Mouse (Mus musculus) liver, postnatal 0 days (tissue): ENCODE results near the gene Samd8. TPM values are rescaled to one million over a fixed set of nuclear protein-coding genes. Genes with fewer than 3 reads are reported as not detected.

Experiments used
- ATAC-seq: fragments of 200-750 bp; cut with Nextera tagmentation; 2 replicates; pipeline ENCODE4 v1.8.0; 2017; ENCODE audit warnings: mild to moderate bottlenecking, moderate library complexity
- DNase-seq: peaks from one replicate; pipeline ENCODE4 v3.0.0-alpha.2; 2016
- H3K27ac ChIP-seq: fragments of 300-500 bp; sonication (generic); 2 replicates; pipeline ENCODE4 v1.5.1; 2014; ENCODE audit warnings: antibody characterized with exemption, moderate library complexity, mild to moderate bottlenecking, low read depth
- H3K27me3 ChIP-seq: fragments of 300-500 bp; sonication (generic); 2 replicates; pipeline ENCODE4 v1.6.1; 2014; ENCODE audit warnings: low read length, control low read depth, mixed read lengths; ENCODE audit not compliant: insufficient read depth
- H3K36me3 ChIP-seq: fragments of 300-500 bp; sonication (generic); replicated peaks from 2 replicates; pipeline ENCODE4 v1.6.1; 2014; ENCODE audit warnings: mild to moderate bottlenecking, control low read depth, low read length, moderate library complexity, mixed read lengths; ENCODE audit not compliant: insufficient read depth
- H3K4me1 ChIP-seq: fragments of 300-500 bp; sonication (generic); 2 replicates; pipeline ENCODE4 v1.6.1; 2014; ENCODE audit warnings: antibody characterized with exemption, mild to moderate bottlenecking, control low read depth; ENCODE audit not compliant: insufficient read depth
- H3K4me2 ChIP-seq: fragments of 300-500 bp; sonication (generic); 2 replicates; pipeline ENCODE4 v1.6.1; 2014; ENCODE audit warnings: low read depth, mild to moderate bottlenecking, low read length, moderate library complexity, mixed read lengths
- H3K4me3 ChIP-seq: fragments of 300-500 bp; sonication (generic); 2 replicates; pipeline ENCODE4 v1.5.1; 2014; ENCODE audit warnings: low read depth, low read length
- H3K9ac ChIP-seq: fragments of 300-500 bp; sonication (generic); replicated peaks from 2 replicates; pipeline ENCODE4 v1.6.1; 2014; ENCODE audit warnings: mild to moderate bottlenecking, moderate library complexity
- H3K9me3 ChIP-seq: fragments of 300-500 bp; sonication (generic); 2 replicates; pipeline ENCODE4 v1.6.1; 2016; ENCODE audit warnings: mild to moderate bottlenecking, control low read depth, low read length, mixed read lengths
- CTCF ChIP-seq: sonication (generic); IDR thresholded peaks from 2 replicates; pipeline ENCODE4 v1.5.1; 2016; ENCODE audit warnings: antibody characterized with exemption, low read depth
- EP300 ChIP-seq: IDR thresholded peaks from 2 replicates; pipeline ENCODE4 v1.6.1; 2016; ENCODE audit warnings: antibody characterized with exemption, low read depth, mild to moderate bottlenecking
- WGBS: fragments of 180-500 bp; shearing (Covaris S2); extraction: QIAGEN DNeasy Blood & Tissue Kit; methylation state at CpG from one replicate; pipeline ENCODE4 v1.1.7; 2014; ENCODE audit not compliant: insufficient replicate concordance; 5-methylcytosine and 5-hydroxymethylcytosine counted together
- polyA plus RNA-seq: library from polyadenylated mRNA; unstranded; fragments of >200 nt; fragmentation: Nextera tagmentation; extraction: Ambion mirVana; gene quantifications from 2 replicates; pipeline ENCODE4 v1.2.1, GENCODE M21; 2015

The Samd8 gene
- polyA plus RNA-seq, 1 experiment from 2014 or later = 4.1 TPM

- 81% methylated on average over 4 of the region's 4 CpGs for WGBS
- no peaks in the 10 kb centered on the region for H3K36me3 ChIP-seq
- H3K27ac ChIP-seq = no peak overlapping the region
- no peaks in the 10 kb centered on the region for H3K9me3 ChIP-seq
- DNase-seq (no peak), ATAC-seq (no peak)
- H3K4me2 ChIP-seq = no peak overlapping the region
- no peaks in the 10 kb centered on the region for H3K4me1 ChIP-seq
- no peaks in the 10 kb centered on the region for H3K27me3 ChIP-seq
- no peak overlapping the region for H3K9ac ChIP-seq
- no peak overlapping the region for H3K4me3 ChIP-seq
- no peak for TF ChIP-seq CTCF
- no peak for TF ChIP-seq EP300
Measured at GRCm38 (mm10) chr14:21742441-21742840, 7.9 kb upstream of the Samd8 start.

GRCm38 (mm10) chr14:21744169-21744568, 6.2 kb upstream of the Samd8 start:
- WGBS = 69% methylated on average over 1 of the region's 1 CpGs
- H3K27ac ChIP-seq = no peak overlapping the region
- TF ChIP-seq CTCF (no peak), EP300 (no peak)
- no peak overlapping the region for H3K4me2 ChIP-seq
- no peaks in the 10 kb centered on the region for H3K36me3 ChIP-seq
- H3K4me1 ChIP-seq = no peaks in the 10 kb centered on the region
- H3K9ac ChIP-seq = no peak overlapping the region
- DNase-seq (no peak), ATAC-seq (no peak)
- H3K9me3 ChIP-seq = no peaks in the 10 kb centered on the region
- H3K4me3 ChIP-seq = no peak overlapping the region
- no peaks in the 10 kb centered on the region for H3K27me3 ChIP-seq

GRCm38 (mm10) chr14:21745149-21745548, 5.2 kb upstream of the Samd8 start:
- no peak for DNase-seq
- Histone ChIP-seq H3K27ac (no peak overlapping the region), H3K27me3 (no peaks in the 10 kb centered on the region), H3K4me3 (no peak overlapping the region), H3K4me2 (no peak overlapping the region), H3K9me3 (no peaks in the 10 kb centered on the region), H3K36me3 (no peaks in the 10 kb centered on the region), H3K4me1 (no peaks in the 10 kb centered on the region), H3K9ac (no peak overlapping the region)
- WGBS = 52% methylated on average over 5 of the region's 5 CpGs
- peak; percentile 32; the same call in 1 of the 2 replicates for ATAC-seq
- TF ChIP-seq CTCF = no peak
- no peak for TF ChIP-seq EP300

- no peaks in the 10 kb centered on the region for H3K27me3 ChIP-seq
- 79% methylated on average over 8 of the region's 8 CpGs for WGBS
- ATAC-seq (no peak), DNase-seq (no peak)
- H3K9ac ChIP-seq = no peak overlapping the region
- TF ChIP-seq EP300 = no peak
- no peak for TF ChIP-seq CTCF
- H3K4me2 ChIP-seq = no peak overlapping the region
- H3K4me3 ChIP-seq = no peak overlapping the region
- H3K27ac ChIP-seq = no peak overlapping the region
- H3K9me3 ChIP-seq = no peaks in the 10 kb centered on the region
- no peaks in the 10 kb centered on the region for H3K4me1 ChIP-seq
- H3K36me3 ChIP-seq = no peaks in the 10 kb centered on the region
Measured at GRCm38 (mm10) chr14:21746251-21746650, 4.1 kb upstream of the Samd8 start.

GRCm38 (mm10) chr14:21746846-21747245, 3.5 kb upstream of the Samd8 start:
- 82% methylated on average over 2 of the region's 2 CpGs for WGBS
- no peaks in the 10 kb centered on the region for H3K27me3 ChIP-seq
- no peak overlapping the region for H3K27ac ChIP-seq
- no peaks in the 10 kb centered on the region for H3K36me3 ChIP-seq
- H3K9me3 ChIP-seq = no peaks in the 10 kb centered on the region
- DNase-seq = no peak
- H3K4me1 ChIP-seq = peaks cover 4% of the 10 kb centered on the region
- no peak for ATAC-seq
- H3K4me2 ChIP-seq = no peak overlapping the region
- no peak overlapping the region for H3K4me3 ChIP-seq
- no peak for TF ChIP-seq CTCF
- no peak overlapping the region for H3K9ac ChIP-seq

- Histone ChIP-seq H3K27ac (no peak overlapping the region), H3K4me1 (peaks cover 10% of the 10 kb centered on the region), H3K4me3 (no peak overlapping the region), H3K9ac (no peak overlapping the region), H3K27me3 (no peaks in the 10 kb centered on the region), H3K36me3 (no peaks in the 10 kb centered on the region), H3K9me3 (no peaks in the 10 kb centered on the region), H3K4me2 (no peak overlapping the region)
- no peak for DNase-seq
- ATAC-seq = no peak
- WGBS = 59% methylated on average over 14 of the region's 14 CpGs
- TF ChIP-seq EP300 (no peak), CTCF (no peak)
Measured at GRCm38 (mm10) chr14:21747436-21748141, 2.7 kb upstream of the Samd8 start.
